Mouse (Mus musculus) CH12.LX (cell line): ENCODE measurements around the gene Per1.

Experiments used
- BHLHE40 ChIP-seq: IDR thresholded peaks from 2 replicates; pipeline ENCODE4 v1.6.1; 2011; ENCODE audit warnings: mild to moderate bottlenecking, low read depth, low read length, improper control_type of control experiment
- CTCF ChIP-seq, 2 experiments: IDR thresholded peaks in 1 of 2; conservative IDR thresholded peaks in 1 of 2; 2 replicates each; pipeline ENCODE4 v1.5.1; 2011 to 2012; ENCODE audit warnings: low read depth in 2 of 2, low read length in 2 of 2, improper control_type of control experiment in 1 of 2, inconsistent platforms in 1 of 2, mild to moderate bottlenecking in 1 of 2, moderate library complexity in 1 of 2
- ELF1 ChIP-seq: IDR thresholded peaks from 2 replicates; pipeline ENCODE4 v1.6.1; 2014; ENCODE audit warnings: low read depth, mild to moderate bottlenecking, inconsistent platforms, low read length, improper control_type of control experiment
- EP300 ChIP-seq: IDR thresholded peaks from 2 replicates; pipeline ENCODE4 v1.6.1; 2011; ENCODE audit warnings: low read length, improper control_type of control experiment
- JUND ChIP-seq: conservative IDR thresholded peaks from 2 replicates; pipeline ENCODE4 v1.6.1; 2011; ENCODE audit warnings: low read depth, low read length, improper control_type of control experiment
- MEF2A ChIP-seq: IDR thresholded peaks from 2 replicates; pipeline ENCODE4 v1.6.1; 2014; ENCODE audit warnings: low read depth, mild to moderate bottlenecking, inconsistent platforms, low read length, improper control_type of control experiment, borderline replicate concordance
- NELFE ChIP-seq: IDR thresholded peaks from 2 replicates; pipeline ENCODE4 v1.6.1; 2011; ENCODE audit warnings: low read depth, low read length, improper control_type of control experiment
- NRF1 ChIP-seq: IDR thresholded peaks from 2 replicates; pipeline ENCODE4 v1.6.1; 2014; ENCODE audit warnings: low read depth, mild to moderate bottlenecking, inconsistent platforms, low read length, improper control_type of control experiment, moderate library complexity
- POLR2A ChIP-seq: IDR thresholded peaks from 2 replicates; pipeline ENCODE4 v1.6.1; 2011; ENCODE audit warnings: low read depth, mild to moderate bottlenecking, improper control_type of control experiment, low read length
- POLR2AphosphoS2 ChIP-seq: IDR thresholded peaks from 2 replicates; pipeline ENCODE4 v1.6.1; 2011; ENCODE audit warnings: low read depth, low read length, improper control_type of control experiment
- RAD21 ChIP-seq: IDR thresholded peaks from 2 replicates; pipeline ENCODE4 v1.6.1; 2011; ENCODE audit warnings: low read depth, mild to moderate bottlenecking, low read length, improper control_type of control experiment, moderate library complexity
- SMC3 ChIP-seq: IDR thresholded peaks from 2 replicates; pipeline ENCODE4 v1.6.1; 2011; ENCODE audit warnings: low read depth, low read length, improper control_type of control experiment
- TCF12 ChIP-seq: IDR thresholded peaks from 2 replicates; pipeline ENCODE4 v1.6.1; 2014; ENCODE audit warnings: low read depth, mild to moderate bottlenecking, inconsistent platforms, low read length, improper control_type of control experiment
- USF1 ChIP-seq: IDR thresholded peaks from 2 replicates; pipeline ENCODE4 v1.6.1; 2014; ENCODE audit warnings: low read depth, mild to moderate bottlenecking, inconsistent platforms, low read length, improper control_type of control experiment

- TF ChIP-seq JUND (no peak), CTCF (conservative IDR thresholded peaks at IDR 0.05 in 1 of 2, IDR thresholded peaks at IDR 0.05 in 1 of 2; ENCODE audit: low read depth in 2 of 2, low read length in 2 of 2) (no peak), POLR2AphosphoS2 (no peak), USF1 (no peak), POLR2A (no peak), EP300 (no peak), NELFE (no peak), RAD21 (no peak), BHLHE40 (no peak), ELF1 (no peak), MEF2A (no peak), NRF1 (no peak), SMC3 (no peak), TCF12 (no peak)
These were observed 8.6 kb upstream of the Per1 start for GRCm38 (mm10) chr11:69086390-69086789.
